Mouse (Mus musculus) lung, embryonic 14.5 days (tissue): ENCODE data around the gene Ndufa13. TPM values are rescaled to one million over a fixed set of nuclear protein-coding genes. Genes with fewer than 3 reads are reported as not detected.
A peak's percentile ranks its signal among the peaks of the same experiment; 100 is the strongest.

ENCODE experiments used
- ATAC-seq: fragments of 200-750 bp; cut with Nextera tagmentation; 2 replicates; pipeline ENCODE4 v1.8.0; 2017; ENCODE audit warnings: mild to moderate bottlenecking, moderate TSS enrichment, moderate library complexity; ENCODE audit not compliant: insufficient read depth
- DNase-seq: peaks from one replicate; pipeline ENCODE4 v3.0.0-alpha.2; 2015
- H3K27ac ChIP-seq: fragments of 300-500 bp; sonication (generic); 2 replicates; pipeline ENCODE4 v1.5.1; 2014; ENCODE audit warnings: low read depth, mild to moderate bottlenecking, moderate library complexity
- H3K27me3 ChIP-seq: fragments of 300-500 bp; sonication (generic); 2 replicates; pipeline ENCODE4 v1.6.1; 2014; ENCODE audit warnings: low read length, control low read depth; ENCODE audit not compliant: insufficient read depth
- H3K36me3 ChIP-seq: fragments of 300-500 bp; sonication (generic); 2 replicates; pipeline ENCODE4 v1.6.1; 2014; ENCODE audit warnings: control low read depth; ENCODE audit not compliant: insufficient read depth
- H3K4me1 ChIP-seq: fragments of 300-500 bp; sonication (generic); 2 replicates; pipeline ENCODE4 v1.6.1; 2014; ENCODE audit warnings: antibody characterized with exemption, control low read depth; ENCODE audit not compliant: insufficient read depth
- H3K4me2 ChIP-seq: fragments of 300-500 bp; sonication (generic); 2 replicates; pipeline ENCODE4 v1.6.1; 2014; ENCODE audit warnings: mild to moderate bottlenecking
- H3K4me3 ChIP-seq: fragments of 300-500 bp; sonication (generic); 2 replicates; pipeline ENCODE4 v1.5.1; 2014; ENCODE audit warnings: low read depth, low read length
- H3K9ac ChIP-seq: fragments of 300-500 bp; sonication (generic); 2 replicates; pipeline ENCODE4 v1.6.1; 2014
- H3K9me3 ChIP-seq: fragments of 300-500 bp; sonication (generic); 2 replicates; pipeline ENCODE4 v1.6.1; 2016; ENCODE audit warnings: low read depth, low read length, control low read depth
- CTCF ChIP-seq: IDR thresholded peaks from 2 replicates; pipeline ENCODE4 v1.5.1; 2016; ENCODE audit warnings: antibody characterized with exemption, low read depth
- WGBS: fragments of 180-500 bp; shearing (Covaris S2); extraction: QIAGEN DNeasy Blood & Tissue Kit; methylation state at CpG from one replicate; pipeline ENCODE4 v1.1.7; 2014; 5-methylcytosine and 5-hydroxymethylcytosine counted together
- polyA plus RNA-seq: library from polyadenylated mRNA; unstranded; fragments of >200 nt; fragmentation: Nextera tagmentation; extraction: Ambion mirVana; gene quantifications from 2 replicates; pipeline ENCODE4 v1.2.1, GENCODE M21; 2014

Gene Ndufa13
- polyA plus RNA-seq, 1 experiment from 2014 or later: 163 TPM

- Histone ChIP-seq H3K4me2 (no peak overlapping the region), H3K9ac (no peak overlapping the region), H3K36me3 (no peaks in the 10 kb centered on the region), H3K27ac (no peak overlapping the region), H3K9me3 (no peaks in the 10 kb centered on the region), H3K4me1 (no peaks in the 10 kb centered on the region), H3K27me3 (no peaks in the 10 kb centered on the region), H3K4me3 (no peak overlapping the region)
- ATAC-seq: no peak
- DNase-seq: no peak
- no peak for TF ChIP-seq CTCF
- 73% methylated on average over 11 of the region's 11 CpGs for WGBS
Measured at GRCm38 (mm10) chr8:69870003-69870765, 32.2 kb downstream of the Ndufa13 start.

- DNase-seq (no peak), ATAC-seq (no peak)
- H3K4me2 ChIP-seq: no peak overlapping the region
- H3K9ac ChIP-seq: no peak overlapping the region
- no peak for TF ChIP-seq CTCF
- no peaks in the 10 kb centered on the region for H3K27me3 ChIP-seq
- no peak overlapping the region for H3K27ac ChIP-seq
- H3K9me3 ChIP-seq: no peaks in the 10 kb centered on the region
- no peak overlapping the region for H3K4me3 ChIP-seq
- WGBS: 64% methylated on average over 5 of the region's 5 CpGs
- H3K4me1 ChIP-seq: no peaks in the 10 kb centered on the region
- no peaks in the 10 kb centered on the region for H3K36me3 ChIP-seq
Measured at GRCm38 (mm10) chr8:69867696-69868326, 34.5 kb downstream of the Ndufa13 start.

- Histone ChIP-seq H3K4me2 (no peak overlapping the region), H3K9ac (no peak overlapping the region), H3K27me3 (no peaks in the 10 kb centered on the region), H3K36me3 (no peaks in the 10 kb centered on the region), H3K4me3 (no peak overlapping the region), H3K9me3 (no peaks in the 10 kb centered on the region), H3K27ac (no peak overlapping the region), H3K4me1 (no peaks in the 10 kb centered on the region)
- 68% methylated on average over 5 of the region's 5 CpGs for WGBS
- DNase-seq (no peak), ATAC-seq (no peak)
- no peak for TF ChIP-seq CTCF
Measured at GRCm38 (mm10) chr8:69864180-69864579, 38.2 kb downstream of the Ndufa13 start.

GRCm38 (mm10) chr8:69863387-69864020, 38.9 kb downstream of the Ndufa13 start:
- no peak for ATAC-seq
- Histone ChIP-seq H3K27ac (no peak overlapping the region), H3K9ac (no peak overlapping the region), H3K4me3 (no peak overlapping the region), H3K36me3 (no peaks in the 10 kb centered on the region), H3K9me3 (no peaks in the 10 kb centered on the region), H3K4me1 (no peaks in the 10 kb centered on the region), H3K4me2 (no peak overlapping the region), H3K27me3 (no peaks in the 10 kb centered on the region)
- DNase-seq: no peak
- 78% methylated on average over 5 of the region's 5 CpGs for WGBS
- no peak for TF ChIP-seq CTCF

- H3K4me1 ChIP-seq: no peaks in the 10 kb centered on the region
- DNase-seq: no peak
Measured at GRCm38 (mm10) chr8:69861251-69861650, 41.1 kb downstream of the Ndufa13 start.

GRCm38 (mm10) chr8:69860807-69861206, 41.6 kb downstream of the Ndufa13 start:
- Histone ChIP-seq H3K36me3 (no peaks in the 10 kb centered on the region), H3K4me2 (no peak overlapping the region), H3K9me3 (no peaks in the 10 kb centered on the region), H3K27ac (no peak overlapping the region), H3K27me3 (no peaks in the 10 kb centered on the region), H3K9ac (no peak overlapping the region), H3K4me3 (no peak overlapping the region), H3K4me1 (no peaks in the 10 kb centered on the region)
- ATAC-seq (no peak), DNase-seq (no peak)
- TF ChIP-seq CTCF: peak; percentile 43
- 49% methylated on average over 4 of the region's 4 CpGs for WGBS

More at GRCm38 (mm10) chr8:69861251-69861650, 41.1 kb downstream of the Ndufa13 start:
- H3K27ac ChIP-seq: no peak overlapping the region
- no peak for ATAC-seq
- no peak overlapping the region for H3K9ac ChIP-seq
- no peaks in the 10 kb centered on the region for H3K9me3 ChIP-seq
- no peaks in the 10 kb centered on the region for H3K36me3 ChIP-seq
- no peak overlapping the region for H3K4me2 ChIP-seq
- H3K4me3 ChIP-seq: no peak overlapping the region
- no peak for TF ChIP-seq CTCF
- WGBS: 67% methylated on average over 2 of the region's 2 CpGs
- no peaks in the 10 kb centered on the region for H3K27me3 ChIP-seq

- no peak for ATAC-seq
- Histone ChIP-seq H3K9ac (no peak overlapping the region), H3K9me3 (no peaks in the 10 kb centered on the region), H3K4me3 (no peak overlapping the region), H3K36me3 (no peaks in the 10 kb centered on the region), H3K4me1 (no peaks in the 10 kb centered on the region), H3K4me2 (no peak overlapping the region), H3K27ac (no peak overlapping the region), H3K27me3 (no peaks in the 10 kb centered on the region)
- no peak for DNase-seq
- TF ChIP-seq CTCF: no peak
- WGBS: 91% methylated on average over 10 of the region's 10 CpGs
Measured at GRCm38 (mm10) chr8:69853869-69854268, 48.5 kb downstream of the Ndufa13 start.
